Mouse (Mus musculus) left cerebral cortex, postnatal 36 days (tissue): ENCODE measurements at regions not wholly inside any gene's neighbourhood (a gene's known extent, or its start where the extent isn't known, plus 50 kb on each side); places are given as distances from the start of the nearest gene placed in this dataset.

ENCODE experiments used
- DNase-seq, 2 experiments: peaks; one replicate each; pipeline ENCODE4 v3.0.0; 2021 to 2022; ENCODE audit warnings: low spot score in 2 of 2, mixed read lengths in 1 of 2
- intact Hi-C: fragments of 180-260 bp; cut with DNase I; formaldehyde crosslinking; loops from one replicate; pipeline ENCODE4 v1.15.1; 2025

DNA sequence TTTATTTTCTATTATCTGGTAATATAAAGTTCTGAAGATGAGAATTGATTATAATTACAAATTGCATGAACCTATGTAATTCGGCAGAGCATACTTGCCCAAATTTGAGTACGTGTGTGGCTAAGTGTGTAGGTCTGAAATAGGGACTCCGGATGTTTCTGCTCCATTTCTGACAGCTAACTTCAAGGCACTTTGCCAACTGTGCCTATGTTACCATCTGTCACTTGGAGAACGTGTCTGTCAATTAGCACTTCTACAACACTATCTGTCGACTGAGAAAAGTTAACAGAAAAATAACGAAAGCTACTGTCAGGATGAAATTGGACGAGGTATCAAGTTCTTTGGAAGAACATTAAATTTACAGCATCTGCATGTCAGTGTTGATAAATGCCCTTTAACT, 702.0 kb upstream of the Lrfn5 start:
- DNase-seq: peak in 1 of 2 experiments; percentile 7
- intact Hi-C loops: no loop called here
